ENCODE assay signal across 9 mouse cellular contexts in the genomic region with DNA sequence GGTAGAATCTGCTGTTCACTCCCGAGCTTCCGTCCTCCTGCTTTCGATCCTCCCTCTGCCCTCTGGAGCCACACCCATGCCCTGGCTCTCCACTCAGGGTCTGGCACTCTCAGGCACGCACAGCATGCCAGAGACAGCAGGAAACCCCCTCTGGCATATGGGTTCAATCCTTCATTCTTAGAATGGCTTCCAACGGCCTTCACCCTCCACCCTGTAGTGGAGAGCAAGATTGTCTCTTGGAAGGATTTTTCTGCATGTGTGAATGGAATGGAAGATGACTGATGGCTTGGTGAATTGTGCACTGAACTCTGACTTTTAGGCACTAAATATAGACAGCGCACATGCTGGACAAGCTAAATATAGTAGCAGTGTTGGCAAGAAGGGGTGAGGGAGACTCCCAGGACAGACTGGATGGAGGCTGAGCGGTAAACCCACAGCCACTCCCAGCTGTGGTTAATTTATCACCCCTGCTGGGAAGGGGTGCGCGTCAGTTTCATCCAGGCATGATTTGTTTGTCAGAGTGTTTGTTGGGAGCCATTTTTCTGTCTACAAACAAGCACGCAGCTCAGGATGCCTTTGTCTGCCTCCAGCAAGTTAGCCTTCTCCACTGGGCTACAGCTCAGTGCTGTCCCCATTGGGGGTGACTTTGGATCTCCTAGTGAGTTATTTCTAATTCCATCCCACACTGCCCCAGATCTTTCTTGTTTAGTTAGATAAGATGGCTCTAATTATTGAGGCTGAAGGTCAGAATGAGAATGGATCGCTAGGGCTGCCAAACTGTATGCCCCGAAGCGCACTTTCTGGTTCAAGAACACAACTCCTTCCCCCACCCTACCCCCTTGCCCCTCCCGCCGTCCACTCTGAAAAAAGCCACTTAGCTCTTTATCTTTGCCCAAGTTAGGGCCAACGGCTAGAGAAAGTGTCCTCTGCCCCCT. TPM values are rescaled to one million over a fixed set of nuclear protein-coding genes. Genes with fewer than 3 reads are reported as not detected.
DNase-seq lines count a peak whose midpoint lies in the region; ATAC-seq lines count a peak whose summit lies in the region.
"Had no signal": no experiment of that assay in that cellular context is flagged by ENCODE, and none has a peak within 500 bp of the region (broad histone marks: within the 10 kb centered on the region; RNA-seq: fewer than 3 reads in every experiment).

No protein-coding gene starts in this region.

- H3K27ac ChIP-seq in brown adipose tissue, adult 24 weeks (replicated peaks; ENCODE audit: low read depth, low read length) = peak overlapping the region; percentile 88
- H3K27ac ChIP-seq in heart, embryonic 15.5 days = peak overlapping the region; percentile 90
- H3K27ac ChIP-seq in neural tube, embryonic 14.5 days (ENCODE audit: low read depth, low read length) = 0 out of 2 replicates have a peak overlapping the region, but pooled peaks have one; percentile 16

- WGBS in heart, embryonic 15.5 days = 26% methylated on average over 16 of the region's 16 CpGs
- WGBS in neural tube, embryonic 14.5 days = 52% methylated on average over 16 of the region's 16 CpGs

- no peak overlapping the region for H3K9ac ChIP-seq in heart, embryonic 15.5 days
- no peak overlapping the region for H3K9ac ChIP-seq in neural tube, embryonic 14.5 days (replicated peaks; ENCODE audit: low read depth, low read length)

- intact Hi-C loops in left cerebral cortex, postnatal 14 days (cut with DNase I) = loop anchor here (5.0 to 10.0 kb wide), 4 partner anchors 112 to 226 kb away; no protein-coding TSS in a partner anchor

- ATAC-seq in heart, embryonic 15.5 days (replicated peaks; ENCODE audit: insufficient number of reproducible peaks, insufficient read depth, low FRiP score, low read depth) = peak; percentile 88
- no peak for ATAC-seq in neural tube, embryonic 14.5 days (ENCODE audit: low read depth)

- peak overlapping the region; percentile 27; the same call in 1 of the 2 replicates for H3K4me3 ChIP-seq in brown adipose tissue, adult 24 weeks (ENCODE audit: insufficient read depth, low read depth, low read length)
- no peak overlapping the region for H3K4me3 ChIP-seq in heart, embryonic 15.5 days
- no peak overlapping the region for H3K4me3 ChIP-seq in neural tube, embryonic 14.5 days (ENCODE audit: low read depth, low read length)

- 0 out of 2 replicates have a peak, but pooled peaks cover 3% of the 10 kb centered on the region for H3K4me1 ChIP-seq in brown adipose tissue, adult 24 weeks (ENCODE audit: control insufficient read depth, insufficient read depth, insufficient read length, low read length)
- peaks cover 32% of the 10 kb centered on the region for H3K4me1 ChIP-seq in heart, embryonic 15.5 days (replicated peaks)
- peaks cover 7% of the 10 kb centered on the region for H3K4me1 ChIP-seq in neural tube, embryonic 14.5 days (ENCODE audit: control insufficient read depth, insufficient read depth, low read length)

- no peaks in the 10 kb centered on the region for H3K9me3 ChIP-seq in heart, embryonic 15.5 days (replicated peaks)
- no peaks in the 10 kb centered on the region for H3K9me3 ChIP-seq in neural tube, embryonic 14.5 days (ENCODE audit: control insufficient read depth, low read length)

- H3K36me3 ChIP-seq in heart, embryonic 15.5 days = no peaks in the 10 kb centered on the region
- no peaks in the 10 kb centered on the region for H3K36me3 ChIP-seq in neural tube, embryonic 14.5 days (ENCODE audit: control insufficient read depth, insufficient read depth, low read length)

- peak overlapping the region; percentile 33 for H3K4me2 ChIP-seq in heart, embryonic 15.5 days
- no peak overlapping the region for H3K4me2 ChIP-seq in neural tube, embryonic 14.5 days (ENCODE audit: low read depth, low read length)

- no peaks in the 10 kb centered on the region for H3K27me3 ChIP-seq in heart, embryonic 15.5 days
- no peaks in the 10 kb centered on the region for H3K27me3 ChIP-seq in neural tube, embryonic 14.5 days (ENCODE audit: control insufficient read depth, insufficient read depth, low read length)

- peak; percentile 49 for DNase-seq in cerebellum, adult 9-11 months
- peak; percentile 72 for DNase-seq in kidney, postnatal 14 days
- DNase-seq in thymus, adult 18-20 months = no peak
- no peak for DNase-seq in left cerebral cortex, postnatal 14 days (ENCODE audit: low spot score in 2 of 2)

RNA-seq across cellular contexts. Expression of a gene that starts 38.8 kb away (rescaled TPM):
- not detected in 2 replicates for polyA plus RNA-seq in brown adipose tissue, adult 24 weeks (2012; ENCODE audit: insufficient read depth, insufficient read length, missing spikeins)
- 0.44 and 1.6 TPM in 2 replicates for polyA plus RNA-seq in heart, embryonic 15.5 days (2015; fragmentation: Nextera tagmentation; extraction: Ambion mirVana)
- not detected in 2 replicates for polyA plus RNA-seq in neural tube, embryonic 14.5 days (2014; fragmentation: Nextera tagmentation; extraction: Ambion mirVana)
- not detected for total RNA-seq in left cerebral cortex, postnatal 14 days (2021)
- polyA plus RNA-seq: brain, embryonic 14.5 days; liver, embryonic 16.5 days had no signal

Comparison
In these comparisons a context has a peak if more than half of its experiments do, and no peak if none do; other contexts are left out.
1. H3K27ac ChIP-seq: peak in every context shown above with its lines; median percentile 90 in heart, embryonic 15.5 days; 88 in brown adipose tissue, adult 24 weeks; 16 in neural tube, embryonic 14.5 days.
2. DNase-seq: peak in cerebellum, adult 9-11 months (single experiment) and kidney, postnatal 14 days (single experiment); none in thymus, adult 18-20 months (0 of 2) and left cerebral cortex, postnatal 14 days (0 of 2).